Mouse (Mus musculus): ENCODE data around the gene Sae1.

- TF ChIP-seq CTCF (conservative IDR thresholded peaks at IDR 0.05; ENCODE audit: insufficient read depth, insufficient read length, low read depth, low read length) (no peak), POLR2A (IDR thresholded peaks at IDR 0.05; ENCODE audit: low read depth, low read length) (no peak)
Observed at GRCm38 (mm10) chr7:16412220-16412896, 24.8 kb upstream of the Sae1 start.
